Mouse (Mus musculus): ENCODE data around the gene Yme1l1.

DNA sequence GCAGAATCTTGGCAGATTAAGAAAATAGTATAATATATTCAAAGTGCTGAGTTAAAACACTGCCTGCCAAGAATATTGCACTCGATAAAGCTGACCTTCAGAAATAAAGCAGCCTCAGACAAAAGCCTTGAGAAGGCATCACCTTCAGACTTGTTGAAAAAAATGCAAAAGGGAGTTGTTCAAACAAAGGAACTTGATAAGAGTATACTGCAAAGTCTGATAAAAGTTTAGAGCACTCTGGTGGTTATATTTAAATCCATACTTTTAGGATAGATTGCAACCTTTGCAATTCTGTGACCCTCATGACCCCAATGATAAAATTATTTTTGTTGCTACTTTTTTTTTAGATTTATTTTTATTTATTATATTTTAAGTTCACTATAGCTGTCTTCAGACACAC lies 44.9 kb downstream of the Yme1l1 start:
- TF ChIP-seq CTCF (IDR thresholded peaks at IDR 0.05; ENCODE audit: low read depth) = no peak
- TF ChIP-seq EP300 (IDR thresholded peaks at IDR 0.05; ENCODE audit: low read depth) = no peak
